Mouse (Mus musculus): ENCODE measurements around the gene Gm17361. TPM values are rescaled to one million over a fixed set of nuclear protein-coding genes. Genes with fewer than 3 reads are reported as not detected.

Gm17361 gene
- polyA plus RNA-seq (2014; fragmentation: Illumina TruSeq; extraction: RNeasy Lipid Tissue Mini Kit (QIAGEN cat#74804); ENCODE audit: low read depth, low replicate concordance): not detected

DNA sequence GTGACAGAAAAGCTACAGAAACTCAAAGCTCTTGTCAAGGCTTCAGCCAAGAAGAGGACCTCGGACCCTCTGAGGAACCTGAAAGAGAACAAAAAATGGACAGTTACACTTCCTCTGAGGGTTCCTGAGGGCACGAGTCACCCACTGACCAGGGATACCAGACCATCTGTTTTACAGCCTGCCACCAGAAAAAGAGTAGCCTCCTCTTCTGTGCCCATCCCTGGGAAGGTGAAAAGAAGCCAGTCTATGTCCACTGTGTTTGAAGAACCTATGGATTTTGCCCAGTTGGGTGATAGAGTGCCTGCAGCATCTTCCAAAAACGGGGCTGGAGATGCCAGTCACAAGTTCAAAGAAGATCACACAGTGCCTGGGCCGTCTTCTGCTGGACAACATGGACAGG lies at the start of gene Gm17361:
TSS of gene Gm17361 (plus strand) at position 301 of the 400 bp plus-strand sequence.

Measured in liver, adult 10 weeks (tissue).